Mouse (Mus musculus): Measurements from ENCODE around the gene Lilra5.
"Not testable (repeated sequence)": the region's sequence is repeated elsewhere in the genome, so short reads cannot be mapped to it uniquely, and the experiment has no call there.

Lilra5 gene

DNA sequence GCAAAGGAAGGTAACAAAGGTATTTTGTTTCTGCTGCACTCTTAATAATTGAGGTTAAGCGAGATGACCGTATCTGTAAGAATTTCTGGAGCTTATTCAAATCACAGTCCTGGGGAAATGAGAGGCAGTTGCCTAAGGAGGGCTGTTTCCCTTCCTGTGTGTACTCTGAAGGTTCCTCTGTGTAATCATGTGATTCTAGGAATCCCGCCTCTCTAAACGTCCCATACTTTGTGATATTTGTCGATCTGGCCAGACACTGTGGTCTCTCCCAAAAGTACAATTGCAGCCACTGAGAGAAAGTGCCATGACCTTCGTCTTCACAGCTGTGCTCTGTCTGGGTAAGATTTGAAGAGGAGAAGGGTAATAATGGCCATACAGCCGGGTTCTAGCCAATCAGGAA, at the start of gene Lilra5:
Gene Lilra5, plus strand, starts transcription at position 301 of the 400 bp plus-strand sequence.
- no peak for DNase-seq (ENCODE audit: extremely low spot score, low spot score)

DNA sequence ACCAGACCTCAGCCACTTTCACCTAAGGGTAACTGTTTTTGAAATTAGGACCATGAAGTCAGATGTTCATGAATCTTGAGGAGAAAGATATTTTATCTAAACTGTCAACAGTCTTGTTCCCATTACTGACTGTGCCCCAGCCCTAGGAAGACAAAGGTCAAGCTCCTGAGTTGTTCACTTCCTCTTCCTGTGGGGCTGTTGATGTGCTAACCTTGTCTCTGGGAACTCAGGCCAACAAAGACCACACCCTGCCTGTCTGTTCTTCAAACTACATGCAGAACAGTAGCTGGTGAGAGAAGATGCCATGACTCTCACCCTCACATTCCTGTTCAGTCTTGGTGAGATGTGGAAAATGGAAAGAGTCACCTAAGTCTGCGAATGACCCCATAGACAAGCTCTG, 30.4 kb upstream of the Lilra5 start:
- no peak for DNase-seq (ENCODE audit: extremely low spot score, low spot score)

DNA sequence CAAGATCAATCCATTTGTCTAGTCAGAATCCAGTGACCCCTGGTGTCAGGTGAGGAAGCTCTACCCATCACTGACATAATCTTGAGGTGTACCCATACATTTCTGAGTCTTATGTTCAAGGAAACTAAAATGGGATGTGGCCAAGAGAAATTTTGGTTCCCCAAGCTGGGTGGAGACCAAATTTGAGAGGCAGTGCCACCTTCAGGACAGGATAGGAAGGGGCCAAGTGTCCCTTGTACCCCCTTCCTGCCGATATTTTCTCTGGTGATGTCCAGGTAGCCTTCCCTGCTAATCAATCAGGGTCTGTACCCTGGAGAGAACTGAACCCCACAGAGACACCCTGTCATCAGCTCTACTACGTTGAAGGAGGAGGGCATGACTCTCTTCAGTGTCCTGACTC, 28.9 kb upstream of the Lilra5 start:
- no peak for DNase-seq (ENCODE audit: extremely low spot score, low spot score)

DNA sequence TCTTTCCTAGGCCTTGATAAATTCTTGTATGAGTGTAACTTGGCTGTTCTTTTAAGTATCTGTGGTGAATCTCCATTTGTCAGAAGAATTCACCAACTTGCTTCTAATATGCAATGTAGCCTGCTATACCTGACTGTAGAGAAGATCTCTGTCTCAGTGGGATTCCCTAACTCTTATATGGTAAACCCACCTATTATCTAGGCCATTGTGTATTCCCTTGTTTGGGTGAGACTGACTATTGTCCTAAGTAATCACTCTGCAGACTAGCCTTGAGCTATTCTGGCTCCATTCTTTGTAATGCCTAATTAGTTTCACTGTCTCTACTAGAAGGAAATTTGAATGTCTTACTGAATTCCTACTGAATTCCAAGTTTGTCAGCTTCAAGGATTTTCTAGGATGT, 24.1 kb upstream of the Lilra5 start:
- DNase-seq (ENCODE audit: extremely low spot score, low spot score) = not testable (repeated sequence)

DNA sequence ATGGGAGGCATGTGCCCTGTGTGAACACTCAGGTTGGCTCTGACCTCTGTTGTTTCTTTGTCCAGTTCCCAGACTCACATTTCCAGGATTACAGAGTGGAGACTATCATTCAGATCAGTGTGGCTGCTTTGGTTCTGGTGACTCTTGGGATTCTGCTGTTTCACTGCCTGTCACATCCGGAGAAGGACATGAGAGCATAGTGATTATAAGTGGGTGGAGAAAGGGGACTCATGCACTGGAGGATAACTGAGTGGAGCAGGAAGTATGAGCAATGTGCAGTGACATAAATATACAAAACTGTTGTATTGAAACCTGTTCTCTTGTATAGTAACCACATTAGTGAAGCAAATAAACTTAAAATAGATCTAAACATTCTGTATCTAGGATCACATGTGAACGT, 22.2 kb upstream of the Lilra5 start:
- DNase-seq (ENCODE audit: extremely low spot score, low spot score) = no peak

GRCm38 (mm10) chr7:4215805-4216204, 21.7 kb upstream of the Lilra5 start:
- no peak for DNase-seq (ENCODE audit: extremely low spot score, low spot score)

DNA sequence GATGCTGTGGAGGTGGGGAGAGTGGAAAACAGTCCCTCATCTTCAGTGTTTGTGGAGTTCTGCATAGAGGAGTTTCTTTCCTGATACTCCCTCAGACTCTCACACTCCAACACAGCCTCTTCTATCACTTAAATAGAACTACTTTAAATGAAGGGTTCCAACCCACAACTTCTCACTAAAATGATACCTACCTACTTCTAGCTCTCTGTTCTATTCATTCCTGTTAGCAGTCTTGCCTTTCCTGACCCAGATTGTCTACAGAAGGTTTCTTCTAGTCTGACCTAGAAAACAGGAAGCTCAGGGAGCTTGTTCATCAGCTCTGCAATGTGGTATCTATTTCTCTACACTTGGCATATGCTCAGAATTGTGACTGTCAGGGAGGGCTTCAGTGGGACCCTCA, 2.0 kb upstream of the Lilra5 start:
- DNase-seq (ENCODE audit: extremely low spot score, low spot score) = no peak

GRCm38 (mm10) chr7:4239038-4239721, 1.6 kb downstream of the Lilra5 start:
- DNase-seq (ENCODE audit: extremely low spot score, low spot score) = no peak

DNA sequence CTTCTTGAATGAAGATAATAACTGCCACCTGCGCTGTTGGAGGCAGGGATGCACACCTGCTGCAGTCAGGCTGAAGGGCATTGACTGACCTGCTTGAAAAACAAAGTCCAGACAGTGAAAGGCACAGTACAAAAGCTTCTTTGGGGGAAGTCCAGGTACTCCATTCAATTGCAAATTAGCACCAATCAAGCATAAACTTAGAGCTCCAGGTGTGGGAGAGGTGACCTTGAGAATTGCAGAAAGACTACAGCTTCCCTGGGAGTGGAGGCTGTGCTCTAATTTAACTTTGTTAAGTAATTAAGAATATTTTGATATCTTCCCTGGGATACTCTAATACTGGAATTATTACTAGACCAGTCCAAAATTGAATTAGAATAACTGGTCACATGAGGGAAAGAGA, 13.7 kb downstream of the Lilra5 start:
- DNase-seq (ENCODE audit: extremely low spot score, low spot score) = not testable (repeated sequence)

DNA sequence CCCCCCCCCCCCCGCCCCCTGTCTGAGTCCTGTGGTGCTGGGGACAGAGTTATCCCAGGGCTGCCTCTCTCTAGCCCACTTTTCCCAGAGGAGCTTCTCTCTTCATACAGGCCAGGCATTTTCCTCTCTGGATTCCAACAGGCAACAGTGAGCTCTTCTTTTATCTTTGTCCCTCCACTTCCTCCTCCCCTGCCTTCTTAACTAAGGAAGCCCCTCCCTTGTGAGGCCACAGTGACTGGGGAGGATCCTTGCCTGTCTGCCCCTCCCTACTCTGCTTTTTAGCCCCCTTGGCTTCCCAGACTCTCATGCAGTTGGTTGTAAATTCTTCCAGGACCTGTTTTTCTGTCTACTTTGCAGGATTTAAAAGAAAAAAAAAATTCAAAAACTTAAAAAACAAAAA, 18.5 kb downstream of the Lilra5 start:
- DNase-seq (ENCODE audit: extremely low spot score, low spot score) = not testable (repeated sequence)

GRCm38 (mm10) chr7:4260521-4260920, 23.0 kb downstream of the Lilra5 start:
- not testable (repeated sequence) for DNase-seq (ENCODE audit: extremely low spot score, low spot score)

- DNase-seq (ENCODE audit: extremely low spot score, low spot score) = not testable (repeated sequence)
Observed at GRCm38 (mm10) chr7:4272106-4272505, 34.6 kb downstream of the Lilra5 start.

DNA sequence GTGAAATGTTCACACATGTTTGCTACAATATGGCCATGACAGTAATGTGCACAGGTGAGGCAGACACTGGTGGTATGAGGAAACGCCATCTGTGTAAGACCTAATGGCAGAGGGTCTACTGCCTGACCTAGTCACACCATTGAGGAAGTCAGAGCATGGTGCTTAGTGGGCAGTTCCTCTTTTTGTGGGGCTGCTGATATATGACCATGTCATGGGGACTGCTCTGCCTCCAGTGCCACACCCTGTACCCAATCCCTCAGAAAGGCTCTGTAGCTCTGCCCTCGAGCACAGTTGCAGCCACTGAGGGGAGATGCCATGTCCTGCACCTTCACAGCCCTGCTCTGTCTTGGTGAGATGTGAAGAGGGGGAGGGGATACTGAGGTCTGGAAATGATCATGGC, 36.3 kb downstream of the Lilra5 start:
- DNase-seq (ENCODE audit: extremely low spot score, low spot score) = not testable (repeated sequence)

- not testable (repeated sequence) for DNase-seq (ENCODE audit: extremely low spot score, low spot score)
Observed at GRCm38 (mm10) chr7:4275500-4275899, 37.9 kb downstream of the Lilra5 start.

DNA sequence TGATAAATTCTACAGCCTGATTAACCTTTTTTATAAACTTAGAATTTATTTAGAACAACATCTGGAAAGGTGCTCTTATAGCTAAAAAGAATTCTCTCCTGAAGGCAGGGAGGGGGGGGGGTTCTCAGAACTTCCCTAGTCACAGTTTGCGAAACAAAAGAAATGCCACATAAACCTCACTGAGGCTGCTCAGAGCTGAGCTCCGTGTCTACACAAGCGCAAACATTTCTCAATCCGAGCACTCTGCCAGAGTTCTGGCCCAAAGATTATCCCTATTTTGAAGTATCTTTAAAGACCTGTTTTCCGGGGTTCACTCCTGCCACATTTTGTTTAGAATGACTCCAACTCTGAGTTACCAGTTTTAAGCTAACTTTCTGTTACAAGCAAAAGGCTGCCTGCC, 55.1 kb downstream of the Lilra5 start:
- DNase-seq (ENCODE audit: extremely low spot score, low spot score) = no peak
